Comparison of ENCODE assay signal across 11 mouse cellular contexts in the genomic region with DNA sequence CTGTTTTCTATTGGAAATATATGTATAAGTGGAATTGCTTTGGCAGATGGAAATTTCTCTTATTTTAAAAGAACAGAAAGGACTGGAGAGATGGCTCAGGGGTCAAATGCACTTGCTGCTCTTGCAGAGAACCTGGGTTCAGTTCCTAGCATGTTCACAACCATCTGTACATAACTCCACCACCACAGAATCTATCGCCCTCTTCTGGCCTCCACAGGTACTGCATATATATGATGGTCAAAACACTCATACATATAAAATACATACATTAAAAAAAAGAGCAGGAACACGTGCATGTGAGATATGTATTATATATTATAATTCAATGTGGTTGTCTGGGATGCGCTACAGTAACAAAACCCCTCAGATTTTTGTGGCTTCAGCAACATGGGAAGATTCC. TPM values are rescaled to one million over a fixed set of nuclear protein-coding genes. Genes with fewer than 3 reads are reported as not detected.
DNase-seq lines count a peak whose midpoint lies in the region; ATAC-seq and TF ChIP-seq lines count a peak whose summit lies in the region.
"Had no signal": no experiment of that assay in that cellular context is flagged by ENCODE, and none has a peak within 500 bp of the region (broad histone marks: within the 10 kb centered on the region; RNA-seq: fewer than 3 reads in every experiment).

No protein-coding gene starts in this region.

- H3K9me3 ChIP-seq in kidney, postnatal 0 days (replicated peaks; ENCODE audit: low read length), result no peaks in the 10 kb centered on the region
- H3K9me3 ChIP-seq in G1E (replicated peaks), result no peaks in the 10 kb centered on the region
- H3K9me3 ChIP-seq: embryonic facial prominence, embryonic 15.5 days; megakaryocyte, embryonic 14.5 days had no signal

- H3K27me3 ChIP-seq in kidney, postnatal 0 days (ENCODE audit: insufficient read depth, low read length), result no peaks in the 10 kb centered on the region
- peaks cover 15% of the 10 kb centered on the region for H3K27me3 ChIP-seq in G1E (ENCODE audit: insufficient read depth, low read length)
- H3K27me3 ChIP-seq: embryonic facial prominence, embryonic 15.5 days had no signal

- WGBS in kidney, postnatal 0 days, result 40% methylated on average over 3 of the region's 3 CpGs

- no peak overlapping the region for H3K27ac ChIP-seq in kidney, postnatal 0 days
- H3K27ac ChIP-seq: embryonic facial prominence, embryonic 15.5 days had no signal

- no peak overlapping the region for H3K9ac ChIP-seq in kidney, postnatal 0 days (ENCODE audit: low read depth, low read length)
- H3K9ac ChIP-seq: embryonic facial prominence, embryonic 15.5 days had no signal

- H3K4me2 ChIP-seq in kidney, postnatal 0 days (ENCODE audit: low read length), result no peak overlapping the region
- H3K4me2 ChIP-seq: embryonic facial prominence, embryonic 15.5 days had no signal

- no peaks in the 10 kb centered on the region for H3K36me3 ChIP-seq in kidney, postnatal 0 days (ENCODE audit: insufficient read depth, low read length)
- no peaks in the 10 kb centered on the region for H3K36me3 ChIP-seq in G1E (replicated peaks)
- H3K36me3 ChIP-seq: embryonic facial prominence, embryonic 15.5 days had no signal

- no peaks in the 10 kb centered on the region for H3K4me1 ChIP-seq in kidney, postnatal 0 days (replicated peaks; ENCODE audit: insufficient read depth, low read length)
- no peaks in the 10 kb centered on the region for H3K4me1 ChIP-seq in G1E (ENCODE audit: insufficient read depth, low read depth, low read length)
- H3K4me1 ChIP-seq: embryonic facial prominence, embryonic 15.5 days; megakaryocyte, embryonic 14.5 days had no signal

- DNase-seq in kidney, postnatal 0 days (ENCODE audit: low spot score), result peak; percentile 25
- no peak for DNase-seq in kidney, postnatal 25 days
- DNase-seq in A20 (ENCODE audit: low read depth, low spot score), result peak; percentile 54
- DNase-seq in G1E (ENCODE audit: low spot score), result no peak
- DNase-seq in adrenal gland, adult 18-20 months (ENCODE audit: low spot score in 2 of 2), result no peak
- DNase-seq in kidney, postnatal 10 days, result no peak
- no peak for DNase-seq in layer of hippocampus, adult 18-20 months (ENCODE audit: low spot score in 2 of 2)
- DNase-seq: adrenal gland, postnatal 25 days had no signal

- no peak for ATAC-seq in kidney, postnatal 0 days (replicated peaks; ENCODE audit: low FRiP score, low read depth)
- no peak for ATAC-seq in G1E (ENCODE audit: extremely low read depth, insufficient number of reproducible peaks, low FRiP score, poor library complexity, severe bottlenecking)
- ATAC-seq in granulocyte monocyte progenitor cell, adult 5-6 weeks (replicated peaks; ENCODE audit: poor library complexity, severe bottlenecking), result peak; percentile 44

- peak; percentile 73 for TF ChIP-seq CTCF in kidney, postnatal 0 days (IDR thresholded peaks at IDR 0.05; ENCODE audit: low read depth)
- 0 out of 2 replicates have a peak, but pooled peaks have one; percentile 5 for TF ChIP-seq CTCF in G1E (IDR thresholded peaks at IDR 0.05; ENCODE audit: low read depth, low read length)

- H3K4me3 ChIP-seq in kidney, postnatal 0 days (replicated peaks; ENCODE audit: low read depth, low read length), result no peak overlapping the region
- H3K4me3 ChIP-seq in G1E (ENCODE audit: low read depth, low read length), result no peak overlapping the region
- H3K4me3 ChIP-seq: embryonic facial prominence, embryonic 15.5 days; megakaryocyte, embryonic 14.5 days had no signal

RNA-seq across cellular contexts. Expression of gene Dis3l, which starts 10.1 kb away (rescaled TPM):
- 13.9 and 14.5 TPM in 2 replicates for polyA plus RNA-seq in kidney, postnatal 0 days (2015; fragmentation: Nextera tagmentation; extraction: Ambion mirVana)
- total RNA-seq in G1E (2014; fragmentation: Nextera tagmentation) (16.9 and 18.9 TPM in 2 replicates), G1E (2017) (20.7 and 22.4 TPM in 2 replicates)
- polyA plus RNA-seq in G1E (2012), result 4.2 and 5.6 TPM in 2 replicates
- total RNA-seq in granulocyte monocyte progenitor cell, adult 5-6 weeks (2014; fragmentation: Nextera tagmentation), result 13.6 and 16.7 TPM in 2 replicates
- total RNA-seq in granulocyte monocyte progenitor cell, adult 5-6 weeks (2017), result 17.3 and 18.1 TPM in 2 replicates
- total RNA-seq in adrenal gland, adult 18-20 months (2021), result 10 to 100 TPM; 20.7 to 20.8 TPM
- total RNA-seq in layer of hippocampus, adult 18-20 months (2021), result 10 to 100 TPM; 26.3 to 30.0 TPM

RNA-seq across cellular contexts. Expression of gene Megf11, which starts 34.2 kb away (rescaled TPM):
- 2.5 and 2.6 TPM in 2 replicates for polyA plus RNA-seq in kidney, postnatal 0 days (2015; fragmentation: Nextera tagmentation; extraction: Ambion mirVana)
- total RNA-seq in G1E (2014; fragmentation: Nextera tagmentation), result not detected in 2 replicates
- total RNA-seq in G1E (2017), result 0.17 and 0.38 TPM in 2 replicates
- 0.25 and 0.33 TPM in 2 replicates for polyA plus RNA-seq in G1E (2012)
- not detected in 2 replicates for total RNA-seq in granulocyte monocyte progenitor cell, adult 5-6 weeks (2014; fragmentation: Nextera tagmentation)
- under 0.01 TPM in 1 of 2 replicates, not detected in the other for total RNA-seq in granulocyte monocyte progenitor cell, adult 5-6 weeks (2017)
- 1 to 10 TPM in 1 of 2 experiments, under 1 TPM in 1; 0.74 to 1.3 TPM for total RNA-seq in adrenal gland, adult 18-20 months (2021)
- total RNA-seq in layer of hippocampus, adult 18-20 months (2021), result 10 to 100 TPM; 12.7 to 14.3 TPM

Comparison
In these comparisons a context has a peak if more than half of its experiments do, and no peak if none do; other contexts are left out.
1. DNase-seq: peak in kidney, postnatal 0 days (single experiment) and A20 (single experiment); none in kidney, postnatal 25 days (0 of 2), G1E (single experiment), adrenal gland, adult 18-20 months (0 of 2), kidney, postnatal 10 days (single experiment) and layer of hippocampus, adult 18-20 months (0 of 2).
2. RNA of gene Megf11, which starts 34.2 kb away (total RNA-seq): 12.7 to 14.3 TPM in layer of hippocampus, adult 18-20 months; 0.74 to 1.3 TPM in adrenal gland, adult 18-20 months, 0.17 to 0.38 TPM in G1E and under 0.01 TPM in granulocyte monocyte progenitor cell, adult 5-6 weeks; every median in the first group is over 4 times any median in the second.